Mouse (Mus musculus) cerebral cortex, adult 2 months (tissue): ENCODE data around the gene Gm2174.

ENCODE experiments used
- WGBS: fragments of 180-500 bp; shearing (Covaris S2); methylation state at CpG from one replicate; pipeline ENCODE4 v1.1.7; 2018; 5-methylcytosine and 5-hydroxymethylcytosine counted together

Gene Gm2174

DNA sequence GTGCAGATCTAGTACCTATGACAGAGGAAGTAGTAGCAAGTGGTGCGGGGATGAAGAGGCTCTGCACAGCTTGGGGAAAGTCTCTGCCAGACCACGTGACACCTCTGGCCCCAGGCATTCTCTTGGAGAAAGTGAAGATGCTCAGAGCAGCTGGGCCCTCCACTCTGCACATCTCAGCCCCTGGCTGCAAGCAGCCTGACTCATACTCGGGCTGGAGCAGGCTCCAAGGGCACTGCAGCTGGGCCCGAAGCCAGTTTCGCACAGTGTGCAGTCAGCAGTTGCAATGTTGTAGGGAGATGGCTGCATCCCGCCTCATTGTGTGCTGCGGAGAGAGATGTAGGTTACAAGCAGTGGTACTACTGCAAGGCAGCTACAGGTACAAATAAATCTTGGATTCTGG is 49.5 kb downstream of the Gm2174 start:
- 57% methylated on average over 7 of the region's 7 CpGs for WGBS
